Mouse (Mus musculus) lung, adult 2 months (tissue): Measurements from ENCODE around the gene Fgd2.

ENCODE experiments used
- CTCF ChIP-seq: fragments of 200-500 bp; IDR thresholded peaks from 2 replicates; pipeline ENCODE4 v1.5.1; 2011; ENCODE audit warnings: mild to moderate bottlenecking, low read length, control low read depth; ENCODE audit not compliant: insufficient read depth
- POLR2A ChIP-seq: fragments of 200-500 bp; IDR thresholded peaks from 2 replicates; pipeline ENCODE4 v1.6.1; 2011; ENCODE audit warnings: low read depth, mild to moderate bottlenecking, control low read depth, low read length, borderline replicate concordance; ENCODE audit errors: extremely low read depth

- TF ChIP-seq POLR2A, result no peak
- TF ChIP-seq CTCF, result no peak
Observed at GRCm38 (mm10) chr17:29378056-29378455, 17.3 kb downstream of the Fgd2 start.
